Mouse (Mus musculus): Measurements from ENCODE around the gene Itpkb.

GRCm38 (mm10) chr1:180312792-180313311 is 17.4 kb upstream of the Itpkb start:
- no peak for TF ChIP-seq CTCF (IDR thresholded peaks at IDR 0.05; ENCODE audit: low read depth, low read length)
- TF ChIP-seq POLR2A (IDR thresholded peaks at IDR 0.05; ENCODE audit: insufficient read depth, low read length), result no peak
